Mouse (Mus musculus) heart, adult 2 months (tissue): Measurements from ENCODE around the gene Usp18.
A peak's percentile ranks its signal among the peaks of the same experiment; 100 is the strongest.

Source experiments
- CTCF ChIP-seq: fragments of 200-600 bp; IDR thresholded peaks from 2 replicates; pipeline ENCODE4 v1.8.1; 2022; ENCODE audit warnings: antibody characterized with exemption, mild to moderate bottlenecking, moderate library complexity
- POLR2A ChIP-seq: fragments of 200-500 bp; IDR thresholded peaks from 2 replicates; pipeline ENCODE4 v1.6.1; 2011; ENCODE audit warnings: mild to moderate bottlenecking, low read depth, low read length, control low read depth; ENCODE audit not compliant: insufficient read depth

GRCm38 (mm10) chr6:121245127-121246036 lies at the start of gene Usp18:
- TF ChIP-seq CTCF (no peak), POLR2A (peak; percentile 96)
